Mouse (Mus musculus): ENCODE measurements around the gene Slc6a2.

Gene Slc6a2

GRCm38 (mm10) chr8:92959779-92960178, at the start of gene Slc6a2:
Slc6a2 (plus strand) TSS chr8:92960079.
- no peak for DNase-seq

- no peak for DNase-seq
Observed at GRCm38 (mm10) chr8:92911477-92911876, 48.4 kb upstream of the Slc6a2 start.

DNA sequence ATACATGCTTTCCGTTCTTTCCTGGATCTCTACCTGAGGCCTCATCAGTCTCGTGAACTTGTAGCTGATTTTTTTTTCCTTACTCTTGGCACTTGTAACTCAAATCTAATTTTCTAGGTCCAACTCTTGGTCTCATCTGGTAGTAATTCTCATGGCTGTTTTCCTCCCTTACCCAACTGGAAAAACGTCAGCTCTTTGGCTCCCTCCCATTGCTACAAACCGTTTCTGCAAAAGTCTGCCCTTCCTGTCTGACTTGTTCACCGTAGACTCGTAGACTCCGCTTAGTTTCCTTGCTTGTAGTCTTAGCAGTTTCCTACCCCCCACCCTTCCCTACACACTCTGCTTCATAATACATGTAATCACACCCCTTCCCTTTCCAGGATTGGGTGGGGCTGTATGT, 46.5 kb upstream of the Slc6a2 start:
- DNase-seq = no peak

- DNase-seq = no peak
Observed at GRCm38 (mm10) chr8:92916082-92916481, 43.8 kb upstream of the Slc6a2 start.

- no peak for DNase-seq
Observed at GRCm38 (mm10) chr8:92921768-92922167, 38.1 kb upstream of the Slc6a2 start.

- no peak for DNase-seq
Observed at GRCm38 (mm10) chr8:92928986-92929385, 30.9 kb upstream of the Slc6a2 start.

GRCm38 (mm10) chr8:92938056-92938455, 21.8 kb upstream of the Slc6a2 start:
- DNase-seq = no peak

DNA sequence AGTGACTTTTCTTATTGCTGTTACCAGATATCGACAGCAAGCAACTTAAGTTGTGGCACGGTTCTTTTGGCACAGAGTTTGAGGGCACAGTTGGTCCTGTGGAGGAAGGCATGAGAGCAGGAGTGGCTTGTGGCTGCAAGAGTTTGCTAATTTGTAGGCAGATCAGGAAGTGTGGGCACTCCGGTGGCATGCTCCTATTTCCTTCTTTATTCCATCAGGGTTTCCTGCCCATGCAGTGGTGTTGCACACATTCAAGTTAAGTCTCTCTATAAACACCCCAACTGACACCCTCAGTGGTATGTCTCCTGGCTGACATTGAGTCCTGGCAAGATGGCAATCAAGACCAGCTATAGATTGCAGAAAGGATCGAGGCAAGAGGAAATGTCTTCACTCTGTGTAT, 10.8 kb upstream of the Slc6a2 start:
- DNase-seq = no peak

DNA sequence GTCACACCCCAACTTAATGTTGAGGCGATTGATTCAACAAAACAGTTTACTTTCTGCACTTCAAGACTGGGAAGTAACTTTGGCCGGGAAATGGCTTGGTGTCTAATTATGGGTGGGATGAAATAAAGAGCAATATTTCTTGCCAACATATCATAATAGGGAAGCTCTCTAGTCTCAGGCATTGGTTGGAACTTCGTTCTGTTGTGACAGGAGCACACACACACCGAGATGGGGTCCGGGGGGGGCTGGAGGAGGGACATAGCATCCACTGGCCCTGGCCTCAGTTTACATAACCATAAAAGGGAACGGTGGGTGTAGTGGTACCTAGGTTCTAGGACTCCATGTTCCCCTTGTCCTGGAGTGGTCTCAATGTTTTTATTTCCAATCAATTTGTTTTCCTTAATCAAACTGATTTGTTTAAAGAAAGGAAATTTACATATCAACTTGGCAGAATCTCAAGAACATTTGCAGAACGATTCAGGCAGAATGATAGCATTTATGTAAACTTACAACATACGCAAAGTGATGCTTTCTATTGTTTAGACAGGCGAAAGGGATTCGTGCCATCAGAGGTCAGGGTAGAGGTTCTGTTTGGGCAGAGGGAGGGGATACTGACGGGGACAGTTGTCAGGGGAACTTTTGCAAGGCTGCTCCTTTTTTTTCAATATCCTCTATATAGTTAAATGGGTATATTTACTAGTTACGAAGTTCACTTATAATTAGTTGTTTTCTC, 9.1 kb upstream of the Slc6a2 start:
- no peak for DNase-seq

- DNase-seq = no peak
Observed at GRCm38 (mm10) chr8:92954044-92954443, 5.8 kb upstream of the Slc6a2 start.

GRCm38 (mm10) chr8:92960451-92960911, 602 bp downstream of the Slc6a2 start:
- peak; percentile 2 for DNase-seq

GRCm38 (mm10) chr8:92961088-92961487, 1.2 kb downstream of the Slc6a2 start:
- no peak for DNase-seq

- DNase-seq = no peak
Observed at GRCm38 (mm10) chr8:92964556-92964955, 4.7 kb downstream of the Slc6a2 start.

GRCm38 (mm10) chr8:92972949-92973348, 13.1 kb downstream of the Slc6a2 start:
- DNase-seq = peak; percentile 40

GRCm38 (mm10) chr8:92976656-92977055, 16.8 kb downstream of the Slc6a2 start:
- DNase-seq = no peak

DNA sequence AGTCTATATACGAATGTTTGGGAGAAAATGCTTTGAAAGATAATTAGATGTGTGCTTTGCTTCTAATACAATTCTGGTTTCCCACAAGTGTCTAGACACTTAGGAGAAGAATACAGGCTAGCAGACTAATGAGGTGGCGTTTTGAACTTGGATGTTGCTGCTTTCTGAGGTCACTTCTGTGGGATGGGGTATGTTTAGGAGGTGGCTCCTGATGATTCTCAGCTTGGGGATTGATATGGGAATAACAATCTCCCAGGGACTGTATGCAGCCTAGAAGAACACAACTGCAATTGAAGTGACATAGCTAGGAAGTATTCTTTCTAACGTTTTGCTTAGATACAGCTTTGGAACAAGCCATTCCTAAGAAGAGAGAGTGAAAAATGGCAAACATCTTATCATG, 22.6 kb downstream of the Slc6a2 start:
- no peak for DNase-seq

GRCm38 (mm10) chr8:92984376-92984775, 24.5 kb downstream of the Slc6a2 start:
- no peak for DNase-seq

DNA sequence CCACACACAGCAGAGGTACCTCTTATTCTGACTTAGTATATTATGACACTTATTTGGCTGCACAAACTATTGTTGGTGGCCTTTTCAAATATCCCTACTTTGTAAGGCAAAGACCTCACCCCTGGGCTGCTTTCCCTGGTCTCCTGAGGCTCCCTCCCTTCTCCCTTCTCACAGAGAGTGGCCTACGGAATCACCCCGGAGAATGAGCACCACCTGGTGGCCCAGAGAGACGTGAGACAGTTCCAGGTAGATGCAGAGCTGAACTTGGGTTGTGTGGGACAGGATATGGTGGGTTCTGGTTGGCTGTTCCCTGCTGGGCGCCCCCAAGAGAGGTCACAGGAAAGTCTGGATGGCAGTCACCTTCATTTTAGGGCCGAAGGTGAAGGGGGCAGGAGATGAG, 37.0 kb downstream of the Slc6a2 start:
- DNase-seq = peak; percentile 45

DNA sequence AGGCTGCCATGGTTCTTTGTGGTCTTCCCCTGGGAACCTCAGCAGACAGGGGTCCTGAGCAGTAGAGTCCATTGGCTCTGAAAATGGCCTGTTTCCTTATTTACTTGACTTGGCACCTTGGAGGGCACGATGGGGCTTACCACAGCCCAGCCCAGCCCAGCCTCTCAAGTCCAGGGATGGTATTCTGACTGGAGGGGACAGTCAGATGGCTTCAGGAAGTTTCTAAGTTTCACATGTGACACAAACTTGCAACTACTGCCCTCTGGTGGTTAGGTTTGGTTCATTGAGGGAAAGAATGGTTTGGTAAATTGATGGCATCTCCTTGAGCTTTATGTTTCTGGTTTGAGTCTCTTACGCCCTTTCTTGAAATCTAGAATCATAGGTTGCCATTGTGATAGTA, 38.7 kb downstream of the Slc6a2 start:
- peak; percentile 49 for DNase-seq

- DNase-seq = peak; percentile 40
Observed at GRCm38 (mm10) chr8:93010286-93010685, 50.4 kb downstream of the Slc6a2 start.

GRCm38 (mm10) chr8:93011439-93011838, 51.6 kb downstream of the Slc6a2 start:
- peak; percentile 83 for DNase-seq

GRCm38 (mm10) chr8:93012226-93012625, 52.3 kb downstream of the Slc6a2 start:
- no peak for DNase-seq

GRCm38 (mm10) chr8:93014300-93014699, 54.4 kb downstream of the Slc6a2 start:
- no peak for DNase-seq

GRCm38 (mm10) chr8:93021738-93022137, 61.9 kb downstream of the Slc6a2 start:
- no peak for DNase-seq

DNA sequence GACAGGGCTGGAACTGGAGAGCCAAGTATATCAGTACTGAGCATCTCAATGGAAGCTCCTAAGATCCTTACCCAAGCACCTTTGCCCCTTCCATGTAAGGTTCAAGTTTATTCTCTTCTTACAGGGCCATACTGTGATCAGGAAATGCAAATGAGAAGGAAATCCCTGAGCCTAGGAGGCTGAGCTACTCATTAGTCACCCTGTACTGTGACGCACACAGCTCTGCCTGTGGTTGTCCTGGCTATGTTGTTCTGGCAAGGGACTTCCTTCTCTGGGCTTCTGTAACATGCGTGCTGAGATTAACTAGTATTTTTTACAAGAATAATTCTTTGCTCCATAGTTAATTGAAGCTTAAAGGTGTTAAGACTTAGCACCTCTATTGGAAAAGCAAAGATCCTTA, 70.8 kb downstream of the Slc6a2 start:
- DNase-seq = no peak

Measured in kidney, postnatal 14 days (tissue).